Mouse (Mus musculus) mouse trophoblast stem cell (cell line): ENCODE results near the gene Ank3.

Experiments
- in situ Hi-C, 2 experiments: fragments of 300-500 bp; cut with MseI, MboI; formaldehyde crosslinking; loops; 2 replicates in 1 of 2; 3 replicates in 1 of 2; pipeline ENCODE4 v1.15.1; 2025

Ank3 gene

GRCm38 (mm10) chr10:70031942-70032341, 633.4 kb downstream of the Ank3 start:
- in situ Hi-C loops: no loop called here

- in situ Hi-C loops: no loop called here
Measured at GRCm38 (mm10) chr10:70032982-70033381, 634.4 kb downstream of the Ank3 start.

GRCm38 (mm10) chr10:70033856-70034255, 635.3 kb downstream of the Ank3 start:
- in situ Hi-C loops: no loop called here

DNA sequence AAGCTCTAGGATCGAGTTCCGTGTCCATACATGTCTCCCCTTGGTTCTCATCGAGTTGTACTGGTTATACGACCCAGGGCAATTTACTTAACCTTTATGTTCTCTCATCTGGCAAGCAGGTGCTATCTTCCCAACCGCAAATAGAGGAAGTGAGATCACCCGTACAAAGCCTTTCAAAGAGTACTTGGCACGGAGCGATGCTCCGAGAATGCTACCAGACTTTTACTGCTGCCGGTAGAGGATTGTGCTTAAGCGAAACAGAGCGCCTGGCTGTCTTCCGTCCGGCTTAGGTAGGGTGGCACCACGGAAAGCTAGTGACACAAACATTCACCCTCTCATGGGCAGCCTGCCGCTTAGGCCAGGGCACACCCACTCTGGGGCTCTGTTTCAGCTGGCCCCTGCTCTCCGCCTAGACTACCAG, 641.3 kb downstream of the Ank3 start:
- in situ Hi-C loops: no loop called here

- in situ Hi-C loops: no loop called here
Measured at GRCm38 (mm10) chr10:70041562-70041961, 643.0 kb downstream of the Ank3 start.

DNA sequence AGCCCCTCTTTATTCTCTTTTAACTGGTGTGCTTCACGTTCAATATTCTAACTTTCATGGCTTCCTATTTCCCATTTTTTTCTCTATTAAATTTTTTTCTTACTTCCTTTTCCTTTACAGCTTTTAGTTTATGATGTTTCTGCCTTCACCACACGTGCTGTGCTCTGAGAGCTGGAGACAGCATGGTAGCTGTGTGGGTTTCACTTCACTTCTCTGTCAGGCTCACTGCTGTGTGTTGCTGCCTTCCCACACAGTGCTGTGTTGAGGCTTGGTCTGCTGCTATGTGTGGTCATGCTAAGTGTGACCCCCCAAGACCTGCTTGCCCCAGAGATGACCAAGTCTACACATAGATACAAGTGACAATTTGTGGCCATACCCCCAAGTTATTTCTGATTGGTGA, 647.1 kb downstream of the Ank3 start:
- in situ Hi-C loops: no loop called here

DNA sequence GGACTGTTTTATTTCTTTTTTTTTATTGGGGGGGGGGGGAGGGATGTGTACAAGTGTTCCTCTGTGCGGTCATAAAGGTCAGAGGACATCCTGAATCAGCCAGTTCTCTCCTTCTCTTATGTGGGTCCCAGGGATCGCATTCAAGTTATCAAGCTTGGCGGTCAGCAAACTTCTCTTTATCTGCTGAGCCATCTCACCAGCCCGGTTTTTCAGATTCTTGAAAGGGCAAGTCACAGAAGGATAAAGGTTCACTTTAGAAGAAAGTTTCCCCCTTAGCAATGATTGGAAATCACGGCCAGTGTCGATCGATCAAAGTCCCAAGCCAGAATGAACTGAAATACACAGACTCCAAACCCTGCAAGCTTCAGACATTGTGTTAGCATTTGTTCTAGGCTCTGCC, 651.2 kb downstream of the Ank3 start:
- in situ Hi-C loops: no loop called here

- in situ Hi-C loops: no loop called here
Measured at GRCm38 (mm10) chr10:70055291-70055690, 656.7 kb downstream of the Ank3 start.

- in situ Hi-C loops: no loop called here
Measured at GRCm38 (mm10) chr10:70057064-70057463, 658.5 kb downstream of the Ank3 start.

DNA sequence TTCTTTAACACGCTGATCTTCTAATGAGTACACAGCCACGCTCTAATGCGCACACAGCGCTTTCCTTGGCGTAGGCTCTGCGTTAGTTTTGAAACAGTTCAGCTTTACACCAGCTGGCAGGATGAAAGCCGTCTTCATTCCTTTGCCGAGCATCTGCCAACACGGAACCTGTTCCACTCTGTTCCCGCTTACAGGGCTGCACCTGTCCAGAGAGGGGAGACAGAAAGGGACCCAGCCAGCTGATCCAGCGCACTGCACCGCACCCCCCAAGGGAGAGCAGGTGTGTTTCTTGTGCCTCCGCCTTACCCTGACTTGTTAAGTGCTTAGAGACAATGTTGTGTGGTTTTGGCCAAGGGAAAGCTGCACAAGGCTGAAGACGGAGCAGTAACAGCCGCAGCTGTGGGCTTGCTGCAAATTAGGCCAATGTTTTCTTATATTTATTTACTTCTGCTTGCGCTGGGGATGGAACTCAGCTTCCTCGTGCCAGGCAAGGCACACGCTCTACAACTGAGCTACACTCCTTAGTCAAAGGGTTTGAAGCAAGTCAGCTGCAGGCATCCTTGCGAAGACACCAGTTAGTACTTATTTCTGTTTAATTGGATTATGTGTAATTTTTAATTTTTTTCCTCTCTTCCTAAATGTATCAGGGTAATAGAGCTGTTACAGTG, 661.6 kb downstream of the Ank3 start:
- in situ Hi-C loops: no loop called here

DNA sequence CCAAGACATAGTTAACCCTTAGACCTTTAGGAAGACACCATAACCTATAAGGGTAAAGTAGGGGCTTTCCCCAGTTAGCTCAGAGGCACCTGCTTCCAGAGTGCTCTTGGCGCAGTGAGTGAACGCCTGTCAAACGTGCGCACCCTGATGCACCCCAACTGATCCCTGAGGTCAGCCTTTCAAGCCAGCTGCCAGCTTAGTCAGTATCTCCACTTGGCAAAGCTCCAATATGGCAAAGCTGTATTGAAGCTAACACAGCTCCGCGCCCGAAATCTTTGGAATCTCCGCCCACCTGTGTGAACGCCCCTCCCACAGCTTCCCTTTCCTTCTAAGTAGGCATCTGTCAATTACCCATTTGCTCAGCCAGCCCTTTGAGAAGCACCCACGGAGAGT, 662.1 kb downstream of the Ank3 start:
- in situ Hi-C loops: no loop called here

DNA sequence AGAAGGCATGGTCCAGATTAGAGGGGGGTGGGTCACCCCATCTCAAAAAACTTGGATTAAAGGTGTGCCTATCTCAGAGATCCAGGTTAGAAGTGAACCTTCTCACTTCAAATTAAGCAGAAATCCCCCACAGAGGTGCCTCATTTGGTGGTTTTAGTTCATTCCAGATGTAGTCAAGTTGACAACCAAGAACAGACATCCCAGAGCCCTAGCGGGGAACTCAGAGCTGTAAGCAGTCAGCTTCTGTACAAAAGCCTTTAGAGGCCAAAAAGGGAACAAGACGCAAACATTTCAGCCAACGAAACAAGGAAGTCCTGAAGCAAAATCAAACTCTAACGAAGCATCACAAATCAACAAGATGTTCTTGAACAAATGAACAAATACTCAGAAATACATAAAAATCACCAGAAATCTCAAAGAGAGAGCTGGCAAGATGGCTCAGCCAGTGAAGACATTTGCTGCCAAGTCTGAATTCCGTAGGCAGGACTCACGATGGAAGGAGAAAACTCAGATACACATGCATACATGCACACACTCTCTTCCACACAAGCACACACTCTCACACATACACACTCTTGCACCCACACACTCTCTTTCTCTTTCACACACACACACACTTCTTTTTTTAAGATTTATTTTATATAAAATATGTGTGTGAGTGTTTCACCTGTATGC, 665.4 kb downstream of the Ank3 start:
- in situ Hi-C loops: no loop called here

- in situ Hi-C loops: no loop called here
Measured at GRCm38 (mm10) chr10:70065191-70065590, 666.6 kb downstream of the Ank3 start.

- in situ Hi-C loops: no loop called here
Measured at GRCm38 (mm10) chr10:70066497-70067168, 668.1 kb downstream of the Ank3 start.

GRCm38 (mm10) chr10:70067169-70068115, 668.9 kb downstream of the Ank3 start:
- in situ Hi-C loops: no loop called here

- in situ Hi-C loops: no loop called here
Measured at GRCm38 (mm10) chr10:70069321-70069720, 670.7 kb downstream of the Ank3 start.

- in situ Hi-C loops: no loop called here
Measured at GRCm38 (mm10) chr10:70071334-70071733, 672.8 kb downstream of the Ank3 start.
